Mouse (Mus musculus): ENCODE measurements around the gene Dus4l.
"Not testable (repeated sequence)": the region's sequence is repeated elsewhere in the genome, so short reads cannot be mapped to it uniquely, and the experiment has no call there.

Dus4l gene

DNA sequence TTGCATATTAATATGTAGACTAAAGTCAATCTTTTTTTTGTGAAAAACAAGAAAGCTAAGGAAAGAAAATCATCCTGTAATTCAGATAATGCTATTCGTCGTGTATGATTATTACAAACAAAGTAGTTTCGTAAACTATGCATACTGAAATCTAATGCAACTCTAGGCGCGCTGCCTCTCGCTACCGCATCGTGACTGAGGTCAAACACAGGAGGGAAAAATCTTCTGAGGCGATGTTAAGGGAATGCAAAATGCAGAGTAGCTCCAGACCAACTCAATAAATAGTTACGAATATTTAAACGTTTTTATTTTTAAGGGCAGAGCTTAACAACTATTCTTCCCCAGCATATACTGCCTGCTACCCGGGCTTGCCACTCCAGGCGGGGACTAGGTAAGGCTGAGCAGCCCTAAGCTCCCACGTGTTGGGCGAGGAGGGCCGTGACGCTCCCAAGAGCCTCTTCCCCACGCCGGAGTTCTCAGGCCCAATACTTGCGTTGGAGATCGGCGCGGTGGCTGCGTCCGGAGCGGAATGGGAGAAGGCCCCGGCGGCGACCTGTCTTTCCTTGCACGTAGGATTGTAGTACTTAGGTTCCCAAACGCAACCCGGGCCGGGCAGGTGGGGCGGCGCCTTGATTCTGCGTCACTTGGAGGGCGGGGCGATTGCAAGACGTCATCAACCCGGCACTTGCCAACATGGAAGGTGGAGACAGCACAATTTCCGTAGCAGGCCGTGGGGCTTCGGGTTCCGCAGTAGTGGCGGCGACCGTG is at the start of gene Dus4l, which contains the start of gene Cog5:
Dus4l (minus strand) TSS at position 630 of the 768 bp plus-strand sequence.
Cog5 (plus strand) TSS at position 673 of the 768 bp plus-strand sequence.
- in situ Hi-C loops (cut with MboI; ENCODE audit: unreplicated experiment in 2 of 2) = no loop called here

DNA sequence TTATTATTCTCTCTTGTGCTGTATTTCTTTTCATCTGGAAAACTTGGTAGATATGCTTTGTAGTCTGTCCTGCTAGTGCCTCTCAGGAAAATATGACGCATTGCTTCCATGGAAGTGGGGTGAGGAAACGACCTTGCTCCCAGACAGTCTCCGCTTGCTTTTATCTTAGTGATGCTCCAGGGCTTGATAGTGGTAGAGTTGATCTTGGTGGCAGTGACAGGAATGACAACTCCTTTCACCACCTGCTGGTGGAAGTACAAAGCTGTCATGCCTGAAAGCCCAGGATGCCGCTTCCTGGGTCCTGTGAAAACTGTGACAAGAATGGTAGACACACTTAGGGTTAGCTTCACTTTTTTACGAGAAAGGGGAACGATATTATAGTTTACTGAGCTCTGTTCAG is 49.3 kb upstream of the Dus4l start:
- in situ Hi-C loops (cut with MboI; ENCODE audit: unreplicated experiment in 2 of 2) = loop anchor here in 1 of 2 experiments (25.0 kb wide), 1 partner anchor 592 kb away; no protein-coding TSS in a partner anchor

DNA sequence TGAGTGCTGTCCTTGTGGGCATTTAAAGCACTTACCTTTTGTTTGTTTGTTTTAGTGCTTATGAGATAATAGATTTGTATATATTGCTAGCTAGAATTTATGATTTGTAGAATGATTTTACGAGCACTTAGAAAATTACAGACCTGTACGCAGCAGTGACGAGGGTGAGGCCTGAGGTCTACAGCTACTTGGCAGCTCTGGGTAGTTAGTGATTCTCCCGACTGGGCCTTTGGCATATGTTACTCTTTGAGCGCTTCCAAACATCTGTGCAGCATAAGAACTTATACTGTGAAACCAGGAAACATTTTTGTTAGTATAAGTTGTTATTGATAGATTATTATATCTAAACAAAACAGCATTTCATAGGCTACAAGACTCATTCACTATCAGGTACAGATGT is 46.8 kb upstream of the Dus4l start:
- in situ Hi-C loops (cut with MboI; ENCODE audit: unreplicated experiment in 2 of 2) = loop anchor here in 1 of 2 experiments (25.0 kb wide), 1 partner anchor 589 kb away; no protein-coding TSS in a partner anchor

DNA sequence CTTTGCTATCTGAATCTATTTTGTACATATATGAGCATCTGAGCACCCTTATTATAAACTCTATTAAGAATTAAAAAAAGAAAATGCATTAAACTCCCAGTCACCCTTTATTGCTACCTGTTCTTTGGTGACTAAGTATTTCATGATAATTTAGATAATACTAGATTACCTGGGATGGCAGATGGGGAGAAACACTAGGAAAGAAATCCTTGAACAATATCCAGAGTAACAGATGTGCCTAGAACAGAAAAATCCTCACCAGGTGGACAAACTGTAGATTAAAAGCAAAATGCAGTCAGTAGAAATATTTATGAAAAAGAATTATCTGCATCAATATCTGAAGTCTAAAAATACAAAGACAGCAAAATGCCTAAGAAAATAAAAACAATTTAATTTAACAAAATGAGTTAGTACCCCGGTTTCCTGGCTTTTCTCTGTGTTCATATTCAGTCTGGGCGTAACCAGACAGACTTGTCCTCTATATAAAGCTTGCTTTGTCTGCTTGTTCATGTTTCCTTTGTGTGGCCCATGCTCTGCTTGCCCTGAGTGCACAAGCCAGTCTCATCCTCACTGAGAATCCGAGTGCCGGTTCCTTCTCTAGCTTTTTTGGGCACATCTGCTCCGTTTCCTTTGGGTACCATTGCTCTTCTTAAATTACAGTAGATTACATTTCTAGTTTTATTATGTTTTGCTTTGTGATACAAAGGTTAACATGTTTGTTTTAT is 46.2 kb upstream of the Dus4l start:
- in situ Hi-C loops (cut with MboI; ENCODE audit: unreplicated experiment in 2 of 2) = loop anchor here in 1 of 2 experiments (25.0 kb wide), 1 partner anchor 588 kb away; no protein-coding TSS in a partner anchor

DNA sequence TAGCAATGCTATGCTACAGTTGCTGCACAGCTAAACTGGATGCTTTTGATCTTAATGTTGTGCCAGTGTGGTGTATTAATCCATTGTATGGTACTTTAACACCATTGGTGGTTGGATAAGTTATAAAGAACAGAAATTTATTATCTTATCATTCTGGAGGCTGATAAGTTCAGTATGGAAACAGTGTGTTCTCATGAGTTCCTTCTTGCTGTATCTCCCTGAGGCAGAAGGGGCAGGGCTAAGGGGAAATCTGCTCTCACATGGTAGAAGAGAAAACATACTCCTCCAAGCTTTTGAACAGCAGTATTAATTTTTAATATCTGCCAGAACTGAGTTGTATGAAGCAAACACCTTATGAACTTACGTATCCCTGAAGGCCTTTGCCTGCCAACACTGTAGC is 38.7 kb upstream of the Dus4l start:
- in situ Hi-C loops (cut with MboI; ENCODE audit: unreplicated experiment in 2 of 2) = no loop called here

DNA sequence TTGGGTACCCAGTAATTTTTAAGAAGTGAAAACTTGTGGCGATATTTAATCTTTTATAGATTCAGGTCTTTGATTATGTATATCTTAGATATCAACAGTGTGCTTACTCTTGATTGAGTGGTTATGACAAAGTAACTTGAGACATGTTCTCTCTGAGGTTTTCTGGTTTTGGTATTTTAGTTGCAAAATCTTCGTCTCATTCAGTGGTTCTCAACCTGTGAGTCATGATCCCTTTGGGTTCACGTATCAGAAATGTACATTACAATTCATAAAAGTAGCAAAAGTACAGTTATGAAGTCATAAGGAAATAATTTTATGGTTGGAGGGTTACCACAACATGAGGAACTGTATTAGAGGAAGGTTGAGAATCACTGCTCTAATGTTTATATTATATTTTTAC is 32.1 kb upstream of the Dus4l start:
- in situ Hi-C loops (cut with MboI; ENCODE audit: unreplicated experiment in 2 of 2) = no loop called here

DNA sequence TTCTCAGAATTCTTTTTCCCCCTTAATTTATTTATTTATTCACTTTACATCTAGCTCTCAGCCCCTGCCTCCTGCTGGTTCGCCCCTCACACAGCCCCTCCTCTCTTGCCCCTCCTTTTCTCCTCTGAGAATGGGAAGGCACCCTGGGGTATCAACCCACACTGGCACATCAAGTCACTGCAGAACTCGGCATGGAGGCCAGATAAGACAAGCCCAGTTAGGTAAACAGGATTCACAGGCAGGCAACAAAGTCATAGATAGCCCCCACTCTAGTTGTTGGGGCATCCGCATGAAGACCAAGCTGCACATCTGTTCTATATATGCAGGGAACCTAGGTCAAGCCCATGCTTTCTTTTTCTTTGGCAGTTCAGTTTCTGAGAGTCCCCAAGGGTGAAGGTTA is 12.6 kb upstream of the Dus4l start:
- in situ Hi-C loops (cut with MboI; ENCODE audit: unreplicated experiment in 2 of 2) = no loop called here

DNA sequence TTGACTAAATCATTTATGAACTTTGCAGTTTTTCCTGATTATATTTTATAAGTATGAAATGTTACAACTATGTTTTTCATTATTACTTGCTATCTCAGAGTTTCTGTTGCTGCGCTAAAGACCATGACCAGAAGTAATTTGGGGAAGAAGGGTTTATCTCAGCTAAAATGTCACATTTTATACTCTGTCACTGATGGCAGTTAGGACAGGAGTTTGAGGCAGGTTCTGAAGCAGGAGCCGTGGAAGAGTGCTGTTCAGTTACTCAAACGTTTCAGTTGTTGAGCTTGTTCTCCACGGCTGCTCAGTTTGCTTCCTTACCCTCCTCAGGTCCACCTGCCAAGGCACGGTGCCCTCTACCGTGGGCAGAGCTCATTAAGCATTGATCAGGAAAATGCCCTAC is 11.4 kb upstream of the Dus4l start:
- in situ Hi-C loops (cut with MboI; ENCODE audit: unreplicated experiment in 2 of 2) = no loop called here

DNA sequence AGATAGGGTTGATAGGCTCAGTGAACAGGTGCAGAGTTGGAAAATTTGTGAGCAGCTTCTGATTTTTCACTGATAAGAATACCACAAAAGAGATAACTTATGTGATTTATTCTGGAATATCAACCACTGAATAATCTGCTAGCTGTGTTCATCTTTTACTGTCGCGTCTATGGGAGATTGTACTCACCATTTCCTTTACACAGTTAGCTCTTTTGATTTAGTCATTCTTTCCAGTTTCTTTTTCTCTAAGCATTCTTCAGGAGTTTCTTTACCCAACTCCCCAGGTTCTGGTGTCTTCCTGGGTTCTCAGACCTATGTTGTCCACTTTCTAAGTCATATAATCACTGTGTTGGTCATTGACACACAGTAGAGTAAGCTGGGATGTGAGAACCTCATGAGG is 2.2 kb upstream of the Dus4l start:
- in situ Hi-C loops (cut with MboI; ENCODE audit: unreplicated experiment in 2 of 2) = no loop called here

DNA sequence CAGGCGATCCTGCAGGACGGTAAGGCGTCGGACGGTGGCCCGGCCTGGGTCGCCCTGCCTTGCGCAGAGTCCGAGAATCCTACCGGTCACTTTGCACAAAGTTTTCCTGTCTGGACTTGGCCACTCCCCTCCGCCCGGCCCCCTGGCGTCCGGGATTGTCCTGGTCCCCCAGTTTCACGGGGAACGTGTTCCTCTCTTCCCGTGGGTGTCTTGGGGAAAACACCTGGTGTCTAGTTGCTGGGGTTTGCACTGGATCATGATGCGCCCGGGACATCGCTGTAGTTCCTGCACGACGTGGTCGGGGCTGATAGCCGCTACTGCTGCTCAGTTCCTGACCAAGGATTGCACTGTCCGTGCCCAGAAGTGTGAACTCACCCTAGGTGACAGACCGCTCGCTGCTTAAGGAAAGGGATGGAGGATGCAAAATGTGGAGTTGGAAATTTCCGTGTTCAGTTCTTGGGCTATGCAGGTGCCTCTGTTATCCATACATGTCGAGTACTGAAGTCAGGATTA is 395 bp upstream of the Dus4l start:
- in situ Hi-C loops (cut with MboI; ENCODE audit: unreplicated experiment in 2 of 2) = no loop called here

DNA sequence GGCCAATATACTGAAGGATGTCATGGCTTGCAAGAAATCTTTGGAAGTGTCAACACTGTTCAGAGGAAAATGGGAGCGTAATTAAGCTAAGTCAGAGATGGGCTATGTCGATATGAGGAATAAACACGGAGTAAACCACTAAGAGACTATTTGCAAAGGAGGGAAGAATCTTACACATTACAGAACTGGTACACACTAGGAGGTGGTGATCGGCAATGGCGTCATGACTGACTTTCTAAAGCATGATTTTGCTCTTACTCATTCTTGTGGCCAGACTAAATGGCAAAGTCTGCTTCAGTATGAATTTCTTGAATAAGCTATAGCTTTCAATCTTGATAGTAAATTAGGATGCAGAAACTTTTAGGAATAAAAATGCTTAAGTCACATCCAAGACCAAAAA is 1.0 kb downstream of the Dus4l start:
- in situ Hi-C loops (cut with MboI; ENCODE audit: unreplicated experiment in 2 of 2) = no loop called here

DNA sequence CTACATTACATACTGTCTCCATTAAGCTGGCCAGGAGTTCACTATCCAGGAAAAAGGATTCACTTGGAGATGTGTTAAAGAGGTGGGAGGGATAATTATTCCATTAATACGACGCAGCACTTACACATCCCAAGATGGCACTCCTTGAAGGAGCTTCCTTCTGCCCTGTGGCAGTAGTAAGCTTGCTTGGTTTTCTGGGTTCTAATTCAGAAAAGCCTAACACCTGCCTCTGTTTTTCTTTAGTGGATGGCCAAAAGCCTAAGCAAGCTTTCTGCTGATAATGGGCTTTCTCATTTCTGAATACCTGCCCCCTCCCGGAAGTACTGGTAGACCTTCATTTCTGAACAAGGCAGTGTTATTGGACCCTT is 19.4 kb downstream of the Dus4l start:
- in situ Hi-C loops (cut with MboI; ENCODE audit: unreplicated experiment in 2 of 2) = loop anchor here in 1 of 2 experiments (10.0 kb wide), 1 partner anchor 130 kb away; no protein-coding TSS in a partner anchor

DNA sequence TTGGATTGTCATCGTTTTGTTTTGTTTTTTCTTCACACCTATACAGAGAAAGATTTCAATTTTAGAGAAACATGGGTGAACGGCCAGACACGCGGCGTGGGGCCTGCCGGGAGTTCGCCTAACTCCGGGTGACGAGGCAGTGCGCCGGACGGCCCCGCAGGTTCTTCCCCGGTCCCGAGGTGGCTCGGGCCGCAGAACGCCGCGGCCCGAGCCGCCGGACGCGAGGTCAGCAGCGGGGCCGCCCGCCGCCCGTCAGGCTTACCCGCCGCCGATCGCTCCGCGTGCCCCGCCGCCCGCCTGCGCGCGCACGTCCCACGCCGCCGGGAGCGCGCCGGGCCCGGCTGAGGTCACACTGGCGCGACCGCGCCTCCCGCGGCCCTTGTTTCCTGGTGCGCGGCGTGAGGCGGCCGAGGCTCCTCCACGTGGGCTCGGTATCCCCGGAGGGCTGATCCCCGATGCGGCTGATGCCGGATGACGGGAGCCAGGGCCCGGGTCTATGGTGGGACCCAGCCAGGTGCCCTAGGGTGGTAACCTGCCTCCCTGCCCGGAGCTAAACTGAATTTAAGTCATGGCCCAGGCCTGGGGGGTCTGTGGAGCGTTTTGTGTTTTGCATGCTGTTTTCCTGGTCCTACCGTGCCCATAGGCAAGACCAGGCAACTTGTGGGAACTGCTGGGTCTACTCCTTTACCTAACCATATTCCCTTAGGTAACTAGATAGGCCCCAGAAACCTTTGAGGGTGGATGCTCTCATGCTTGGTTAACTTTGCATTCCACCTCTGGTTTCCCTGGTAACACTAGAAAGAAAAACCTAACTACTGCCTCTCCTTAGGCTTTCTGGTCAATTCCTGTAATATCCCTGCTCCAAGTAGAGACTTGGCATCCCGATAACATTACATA is 20.0 kb downstream of the Dus4l start, which contains the start of gene Bcap29:
Bcap29 (minus strand) TSS at position 316 of the 897 bp plus-strand sequence.
- in situ Hi-C loops (cut with MboI; ENCODE audit: unreplicated experiment in 2 of 2) = loop anchor here in 1 of 2 experiments (10.0 kb wide), 1 partner anchor 130 kb away; no protein-coding TSS in a partner anchor

DNA sequence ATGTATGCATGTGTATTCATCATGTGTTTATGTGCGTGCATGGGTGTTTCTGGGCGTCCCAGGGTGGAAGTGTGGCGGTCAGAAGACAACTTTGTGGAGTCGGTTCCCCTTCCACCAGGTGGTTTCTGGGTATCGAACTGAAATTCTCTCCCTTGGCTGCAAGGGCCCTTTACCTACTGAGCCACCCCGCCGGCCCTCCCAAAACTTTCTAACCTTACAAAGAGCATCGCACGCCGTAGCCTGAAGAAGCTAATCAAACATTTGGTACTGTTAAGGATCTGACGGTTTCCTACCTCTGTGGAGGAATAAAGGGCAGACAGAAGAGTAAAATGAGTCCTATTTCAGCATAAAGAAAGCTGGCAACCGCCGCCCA is 20.7 kb downstream of the Dus4l start:
- in situ Hi-C loops (cut with MboI; ENCODE audit: unreplicated experiment in 2 of 2) = loop anchor here in 1 of 2 experiments (10.0 kb wide), 1 partner anchor 129 kb away; no protein-coding TSS in a partner anchor

DNA sequence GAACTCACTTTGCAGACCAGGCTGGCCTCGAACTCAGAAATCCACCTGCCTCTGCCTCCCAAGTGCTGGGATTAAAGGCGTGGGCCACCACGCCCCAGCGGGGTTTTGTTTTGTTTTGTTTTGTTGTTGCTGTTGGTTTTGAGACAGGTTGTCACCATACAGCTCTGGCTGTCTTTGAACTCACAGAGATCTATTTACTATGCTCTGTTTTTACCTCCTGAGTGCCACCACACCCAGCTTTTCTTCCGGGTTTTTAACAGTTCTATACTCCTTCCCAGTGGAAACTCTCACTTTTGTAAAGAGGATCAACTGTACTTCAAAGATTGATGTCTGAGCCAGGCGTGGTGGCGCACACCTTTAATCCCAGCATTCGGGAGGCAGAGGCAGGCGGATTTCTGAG is 26.2 kb downstream of the Dus4l start:
- in situ Hi-C loops (cut with MboI; ENCODE audit: unreplicated experiment in 2 of 2) = not testable (repeated sequence)

DNA sequence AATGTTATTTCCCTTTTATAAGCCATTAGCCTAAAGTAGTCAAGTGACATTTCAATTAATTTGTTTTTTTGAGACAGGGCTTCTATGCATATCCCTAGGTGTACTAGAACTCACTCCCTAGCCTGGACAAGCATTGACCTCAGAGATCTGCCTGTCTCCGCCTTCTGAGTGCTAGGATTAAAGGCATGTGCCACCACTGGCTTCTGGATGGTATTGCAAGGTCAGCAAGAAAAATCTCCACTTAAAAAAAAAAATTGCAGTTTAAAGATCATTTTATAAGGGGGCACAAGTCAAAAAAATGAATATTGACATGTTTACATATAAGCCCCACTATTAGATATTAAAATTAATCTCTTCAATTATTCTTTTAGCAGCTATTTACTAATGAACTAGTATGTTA is 29.6 kb downstream of the Dus4l start:
- in situ Hi-C loops (cut with MboI; ENCODE audit: unreplicated experiment in 2 of 2) = no loop called here

DNA sequence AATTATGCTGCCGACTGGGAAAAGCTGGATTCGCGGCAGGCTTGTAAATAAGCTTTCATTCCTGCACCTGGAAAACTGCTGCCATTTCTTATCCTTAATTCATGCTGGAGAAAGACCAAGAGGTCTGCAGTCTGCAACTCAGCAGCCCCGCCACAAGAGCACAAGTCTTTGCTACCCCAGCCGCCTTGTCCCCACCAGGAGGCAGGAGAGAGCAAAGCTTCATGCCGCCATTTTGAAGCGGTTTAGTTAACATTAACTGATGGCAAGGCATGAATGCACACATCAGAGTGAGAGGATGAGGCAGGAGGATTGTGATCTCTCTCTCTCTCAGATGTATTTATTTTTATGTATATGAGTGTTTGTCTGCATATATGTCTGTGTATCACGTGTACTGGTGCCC is 34.5 kb downstream of the Dus4l start:
- in situ Hi-C loops (cut with MboI; ENCODE audit: unreplicated experiment in 2 of 2) = no loop called here

DNA sequence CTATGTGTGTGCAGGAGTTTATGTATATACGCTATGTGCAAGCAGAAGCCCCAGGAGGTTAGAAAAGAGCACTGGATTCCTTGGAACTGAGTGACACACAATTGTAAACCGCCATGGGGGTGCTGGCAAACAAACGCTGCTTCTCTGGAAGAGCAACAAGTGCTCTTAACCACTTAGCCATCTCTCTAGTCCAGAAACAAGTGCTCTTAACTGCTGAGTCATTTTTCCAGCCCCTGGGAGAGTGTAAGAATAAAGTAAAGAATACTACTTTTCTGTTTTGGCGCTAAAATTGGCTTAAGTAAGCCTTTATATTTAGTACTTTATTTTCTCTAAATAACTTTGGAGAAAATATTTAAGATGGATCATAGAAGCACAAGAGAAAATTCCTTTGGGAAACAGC is 41.3 kb downstream of the Dus4l start:
- in situ Hi-C loops (cut with MboI; ENCODE audit: unreplicated experiment in 2 of 2) = no loop called here

DNA sequence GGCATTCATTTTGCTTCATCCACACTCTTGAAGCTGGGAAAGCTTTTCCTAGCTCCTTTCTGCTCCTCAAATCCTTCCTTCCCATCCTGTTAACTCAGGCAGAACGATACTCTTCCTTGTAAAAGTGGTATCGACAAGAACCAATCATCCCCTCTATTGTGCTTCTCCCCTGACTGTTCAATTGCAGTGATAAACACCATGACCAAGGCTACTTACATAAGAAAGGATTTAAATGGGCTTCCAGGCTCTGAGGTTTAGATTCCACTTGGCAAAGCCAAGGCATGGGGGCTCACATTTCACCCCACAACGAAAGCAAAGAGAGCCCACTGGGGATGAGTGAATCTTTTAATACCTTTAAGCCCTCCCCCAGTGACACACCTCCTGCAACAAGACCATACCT is 46.5 kb downstream of the Dus4l start:
- in situ Hi-C loops (cut with MboI; ENCODE audit: unreplicated experiment in 2 of 2) = no loop called here

DNA sequence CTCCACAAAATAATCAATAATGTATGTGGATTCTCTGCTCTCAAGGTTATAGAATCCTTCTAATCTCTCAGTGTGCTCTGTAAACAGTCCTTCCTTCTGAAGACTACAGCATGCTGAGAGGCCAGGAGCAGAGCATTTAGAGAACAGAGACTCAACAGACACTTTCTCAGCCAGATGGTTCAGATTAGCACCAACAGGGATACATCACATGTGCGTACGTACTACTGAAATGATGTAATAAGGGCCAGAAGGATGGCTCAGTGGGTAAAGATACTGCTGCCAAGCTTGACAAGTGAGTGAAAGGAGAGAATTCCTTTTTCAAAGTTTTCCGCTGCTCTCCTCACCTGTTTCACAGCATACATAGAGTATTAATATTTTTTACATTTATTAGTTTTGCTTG is 49.7 kb downstream of the Dus4l start:
- in situ Hi-C loops (cut with MboI; ENCODE audit: unreplicated experiment in 2 of 2) = no loop called here

Data from v-Abl transformed pro-B cells (cell line).